Mouse (Mus musculus): Measurements from ENCODE around the gene Glt28d2. TPM values are rescaled to one million over a fixed set of nuclear protein-coding genes. Genes with fewer than 3 reads are reported as not detected.

Gene Glt28d2
- 2.0 and 2.5 TPM in 2 replicates for polyA plus RNA-seq (2015; fragmentation: Nextera tagmentation; extraction: Ambion mirVana)

DNA sequence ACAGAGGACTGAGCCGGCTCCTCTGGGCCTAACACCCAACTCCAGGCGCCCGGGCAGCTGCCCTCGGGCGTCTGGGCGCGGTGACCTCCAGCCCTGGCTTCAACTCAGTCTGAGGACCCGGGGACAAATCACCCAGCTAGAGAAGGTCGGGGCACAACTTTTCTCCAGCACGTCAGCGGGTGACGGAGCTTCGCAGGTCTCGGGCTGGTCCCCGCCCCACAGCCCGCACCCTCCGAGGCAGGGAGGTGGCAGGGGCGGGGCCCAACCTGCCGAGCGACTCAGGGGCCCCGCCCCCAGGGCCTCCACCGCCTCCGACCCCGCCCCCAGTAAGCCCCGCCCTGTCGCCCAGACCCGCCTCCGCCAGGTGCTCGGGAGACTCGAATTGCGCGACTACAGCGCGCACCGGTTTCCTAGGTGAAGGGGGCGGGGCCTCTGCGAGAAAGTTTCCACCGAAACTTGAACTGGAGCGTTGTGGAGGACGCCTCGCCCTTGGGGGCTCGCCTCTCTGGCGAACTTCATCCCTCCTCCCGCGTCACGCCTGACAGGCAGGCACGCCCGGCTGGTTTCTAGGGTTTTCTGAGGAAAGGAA lies at the start of gene Glt28d2, which contains the start of gene Gm37240:
Gene Glt28d2, minus strand, starts transcription at position 278 of the 589 bp plus-strand sequence.
Gene Gm37240, minus strand, starts transcription at position 280 of the 589 bp plus-strand sequence.
- Histone ChIP-seq H3K27ac (ENCODE audit: low read length) (peak within 1 kb of the TSS; percentile 53), H3K4me2 (ENCODE audit: low read depth, low read length) (peak within 1 kb of the TSS; percentile 82), H3K9me3 (ENCODE audit: control insufficient read depth, low read length) (no peaks in the 10 kb centered on the region), H3K27me3 (ENCODE audit: control insufficient read depth, insufficient read depth, low read depth, low read length) (peaks cover 2% of the 10 kb centered on the region; the same call in 1 of the 2 replicates), H3K36me3 (ENCODE audit: control insufficient read depth, insufficient read depth, low read length) (no peaks in the 10 kb centered on the region), H3K4me1 (replicated peaks; ENCODE audit: control insufficient read depth, insufficient read depth, low read length) (peaks cover 7% of the 10 kb centered on the region), H3K4me3 (ENCODE audit: low read length) (peak within 1 kb of the TSS; percentile 58), H3K9ac (ENCODE audit: low read length) (peak within 1 kb of the TSS; percentile 60)
- peak; percentile 94 for ATAC-seq (ENCODE audit: low read depth)
- under 1% methylated on average over 47 of the region's 48 CpGs for WGBS

GRCm38 (mm10) chr3:85933586-85933985 lies 46.3 kb upstream of the Glt28d2 start:
- no peak for ATAC-seq (ENCODE audit: low read depth)
- no peaks in the 10 kb centered on the region for H3K27me3 ChIP-seq (ENCODE audit: control insufficient read depth, insufficient read depth, low read depth, low read length)
- WGBS = 87% methylated on average over 5 of the region's 5 CpGs
- no peak overlapping the region for H3K4me3 ChIP-seq (ENCODE audit: low read length)
- H3K4me1 ChIP-seq (replicated peaks; ENCODE audit: control insufficient read depth, insufficient read depth, low read length) = no peaks in the 10 kb centered on the region
- no peak overlapping the region for H3K9ac ChIP-seq (ENCODE audit: low read length)
- no peak overlapping the region for H3K4me2 ChIP-seq (ENCODE audit: low read depth, low read length)
- no peak overlapping the region for H3K27ac ChIP-seq (ENCODE audit: low read length)
- no peaks in the 10 kb centered on the region for H3K36me3 ChIP-seq (ENCODE audit: control insufficient read depth, insufficient read depth, low read length)
- no peaks in the 10 kb centered on the region for H3K9me3 ChIP-seq (ENCODE audit: control insufficient read depth, low read length)

DNA sequence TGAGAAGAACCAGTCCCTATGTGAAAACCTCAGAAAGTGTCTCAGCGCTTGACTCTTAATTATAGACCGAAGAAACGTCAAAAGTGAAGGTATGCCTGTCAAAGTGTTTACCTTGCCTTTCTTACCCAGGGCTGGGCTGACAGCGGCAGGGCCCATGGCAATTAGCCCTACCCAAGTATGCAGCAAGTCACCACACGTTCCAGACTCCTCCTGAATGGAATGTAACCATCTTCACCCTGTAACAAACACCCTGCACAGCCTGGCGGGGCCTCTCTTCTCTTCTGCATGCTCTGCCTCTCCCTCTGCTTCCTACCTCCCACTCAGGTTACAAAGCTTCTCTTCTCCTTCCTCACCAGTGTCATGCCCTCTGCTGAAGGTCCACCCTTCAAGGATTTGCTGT lies 44.5 kb upstream of the Glt28d2 start:
- no peak overlapping the region for H3K27ac ChIP-seq (ENCODE audit: low read length)
- H3K36me3 ChIP-seq (ENCODE audit: control insufficient read depth, insufficient read depth, low read length) = no peaks in the 10 kb centered on the region
- H3K9me3 ChIP-seq (ENCODE audit: control insufficient read depth, low read length) = no peaks in the 10 kb centered on the region
- ATAC-seq (ENCODE audit: low read depth) = no peak
- H3K4me3 ChIP-seq (ENCODE audit: low read length) = no peak overlapping the region
- no peak overlapping the region for H3K4me2 ChIP-seq (ENCODE audit: low read depth, low read length)
- WGBS = 56% methylated on average over 6 of the region's 6 CpGs
- no peak overlapping the region for H3K9ac ChIP-seq (ENCODE audit: low read length)
- H3K4me1 ChIP-seq (replicated peaks; ENCODE audit: control insufficient read depth, insufficient read depth, low read length) = no peaks in the 10 kb centered on the region
- no peaks in the 10 kb centered on the region for H3K27me3 ChIP-seq (ENCODE audit: control insufficient read depth, insufficient read depth, low read depth, low read length)

- Histone ChIP-seq H3K4me2 (ENCODE audit: low read depth, low read length) (no peak overlapping the region), H3K4me3 (ENCODE audit: low read length) (no peak overlapping the region), H3K27me3 (ENCODE audit: control insufficient read depth, insufficient read depth, low read depth, low read length) (no peaks in the 10 kb centered on the region), H3K36me3 (ENCODE audit: control insufficient read depth, insufficient read depth, low read length) (no peaks in the 10 kb centered on the region), H3K9me3 (ENCODE audit: control insufficient read depth, low read length) (no peaks in the 10 kb centered on the region), H3K9ac (ENCODE audit: low read length) (no peak overlapping the region), H3K27ac (ENCODE audit: low read length) (no peak overlapping the region), H3K4me1 (replicated peaks; ENCODE audit: control insufficient read depth, insufficient read depth, low read length) (no peaks in the 10 kb centered on the region)
- 78% methylated on average over 11 of the region's 11 CpGs for WGBS
- ATAC-seq (ENCODE audit: low read depth) = no peak
These were observed 43.4 kb upstream of the Glt28d2 start for GRCm38 (mm10) chr3:85930671-85931255.

GRCm38 (mm10) chr3:85929711-85930110 lies 42.4 kb upstream of the Glt28d2 start:
- no peaks in the 10 kb centered on the region for H3K36me3 ChIP-seq (ENCODE audit: control insufficient read depth, insufficient read depth, low read length)
- H3K27ac ChIP-seq (ENCODE audit: low read length) = no peak overlapping the region
- no peak overlapping the region for H3K4me3 ChIP-seq (ENCODE audit: low read length)
- H3K27me3 ChIP-seq (ENCODE audit: control insufficient read depth, insufficient read depth, low read depth, low read length) = no peaks in the 10 kb centered on the region
- H3K9ac ChIP-seq (ENCODE audit: low read length) = no peak overlapping the region
- no peak overlapping the region for H3K4me2 ChIP-seq (ENCODE audit: low read depth, low read length)
- 79% methylated on average over 5 of the region's 5 CpGs for WGBS
- no peak for ATAC-seq (ENCODE audit: low read depth)
- H3K9me3 ChIP-seq (ENCODE audit: control insufficient read depth, low read length) = no peaks in the 10 kb centered on the region
- no peaks in the 10 kb centered on the region for H3K4me1 ChIP-seq (replicated peaks; ENCODE audit: control insufficient read depth, insufficient read depth, low read length)

- H3K4me3 ChIP-seq (ENCODE audit: low read length) = no peak overlapping the region
- no peaks in the 10 kb centered on the region for H3K9me3 ChIP-seq (ENCODE audit: control insufficient read depth, low read length)
- 73% methylated on average over 5 of the region's 5 CpGs for WGBS
- no peak overlapping the region for H3K4me2 ChIP-seq (ENCODE audit: low read depth, low read length)
- H3K27me3 ChIP-seq (ENCODE audit: control insufficient read depth, insufficient read depth, low read depth, low read length) = no peaks in the 10 kb centered on the region
- no peak for ATAC-seq (ENCODE audit: low read depth)
- no peaks in the 10 kb centered on the region for H3K4me1 ChIP-seq (replicated peaks; ENCODE audit: control insufficient read depth, insufficient read depth, low read length)
- H3K9ac ChIP-seq (ENCODE audit: low read length) = no peak overlapping the region
- H3K36me3 ChIP-seq (ENCODE audit: control insufficient read depth, insufficient read depth, low read length) = no peaks in the 10 kb centered on the region
- no peak overlapping the region for H3K27ac ChIP-seq (ENCODE audit: low read length)
These were observed 40.9 kb upstream of the Glt28d2 start for GRCm38 (mm10) chr3:85928140-85928611.

DNA sequence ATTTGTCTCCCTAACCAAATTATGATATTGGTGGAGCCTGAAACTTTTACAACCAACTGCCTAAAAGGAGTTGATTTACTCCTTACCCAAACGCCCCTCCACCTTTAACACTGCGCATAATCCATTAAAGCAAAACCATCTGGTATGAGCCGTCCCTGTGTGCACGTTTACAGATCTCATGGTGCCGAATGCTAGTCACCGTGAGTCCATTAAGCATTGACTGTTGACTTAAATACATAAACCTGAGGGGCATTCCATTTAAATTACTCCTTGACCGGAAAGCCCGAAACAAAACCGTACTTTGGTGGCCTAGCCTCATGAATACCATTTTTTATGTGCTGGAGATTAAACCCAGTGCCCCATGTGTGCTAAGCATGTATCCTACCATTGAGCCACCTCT lies 40.0 kb upstream of the Glt28d2 start:
- H3K4me3 ChIP-seq (ENCODE audit: low read length) = no peak overlapping the region
- 77% methylated on average over 9 of the region's 9 CpGs for WGBS
- H3K9ac ChIP-seq (ENCODE audit: low read length) = no peak overlapping the region
- no peak for ATAC-seq (ENCODE audit: low read depth)
- no peaks in the 10 kb centered on the region for H3K4me1 ChIP-seq (replicated peaks; ENCODE audit: control insufficient read depth, insufficient read depth, low read length)
- H3K9me3 ChIP-seq (ENCODE audit: control insufficient read depth, low read length) = no peaks in the 10 kb centered on the region
- no peaks in the 10 kb centered on the region for H3K36me3 ChIP-seq (ENCODE audit: control insufficient read depth, insufficient read depth, low read length)
- no peak overlapping the region for H3K4me2 ChIP-seq (ENCODE audit: low read depth, low read length)
- H3K27ac ChIP-seq (ENCODE audit: low read length) = no peak overlapping the region
- no peaks in the 10 kb centered on the region for H3K27me3 ChIP-seq (ENCODE audit: control insufficient read depth, insufficient read depth, low read depth, low read length)

GRCm38 (mm10) chr3:85923954-85924945 lies 36.9 kb upstream of the Glt28d2 start:
- Histone ChIP-seq H3K36me3 (ENCODE audit: control insufficient read depth, insufficient read depth, low read length) (no peaks in the 10 kb centered on the region), H3K9me3 (ENCODE audit: control insufficient read depth, low read length) (no peaks in the 10 kb centered on the region), H3K27me3 (ENCODE audit: control insufficient read depth, insufficient read depth, low read depth, low read length) (no peaks in the 10 kb centered on the region), H3K4me1 (replicated peaks; ENCODE audit: control insufficient read depth, insufficient read depth, low read length) (no peaks in the 10 kb centered on the region), H3K4me2 (ENCODE audit: low read depth, low read length) (peak overlapping the region; percentile 42), H3K27ac (ENCODE audit: low read length) (no peak overlapping the region), H3K9ac (ENCODE audit: low read length) (peak overlapping the region; percentile 43; the same call in 1 of the 2 replicates), H3K4me3 (ENCODE audit: low read length) (no peak overlapping the region)
- peak; percentile 73 for ATAC-seq (ENCODE audit: low read depth)
- WGBS = 40% methylated on average over 18 of the region's 18 CpGs

DNA sequence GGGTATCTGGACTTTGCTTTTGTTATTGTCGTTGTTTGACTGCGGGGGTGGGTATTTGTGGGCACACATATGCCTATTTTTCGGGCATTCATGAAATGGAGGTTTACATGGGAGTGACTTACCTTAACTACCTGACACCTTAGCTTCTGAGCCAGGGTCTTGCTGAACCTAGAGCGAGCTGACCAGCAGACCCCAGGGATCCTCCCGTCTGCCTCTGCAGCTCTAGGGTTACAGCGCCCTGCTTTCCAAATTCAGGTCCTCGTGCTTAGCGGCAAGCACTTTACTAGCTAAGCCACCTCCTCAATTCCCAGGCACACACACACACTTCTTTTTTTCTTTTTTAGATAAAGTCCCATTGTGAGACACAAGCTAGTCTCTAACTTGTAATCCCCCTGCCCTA lies 36.0 kb upstream of the Glt28d2 start:
- Histone ChIP-seq H3K36me3 (ENCODE audit: control insufficient read depth, insufficient read depth, low read length) (no peaks in the 10 kb centered on the region), H3K9ac (ENCODE audit: low read length) (no peak overlapping the region), H3K27me3 (ENCODE audit: control insufficient read depth, insufficient read depth, low read depth, low read length) (no peaks in the 10 kb centered on the region), H3K9me3 (ENCODE audit: control insufficient read depth, low read length) (no peaks in the 10 kb centered on the region), H3K27ac (ENCODE audit: low read length) (no peak overlapping the region), H3K4me3 (ENCODE audit: low read length) (no peak overlapping the region), H3K4me1 (replicated peaks; ENCODE audit: control insufficient read depth, insufficient read depth, low read length) (no peaks in the 10 kb centered on the region), H3K4me2 (ENCODE audit: low read depth, low read length) (no peak overlapping the region)
- no peak for ATAC-seq (ENCODE audit: low read depth)
- 84% methylated on average over 8 of the region's 8 CpGs for WGBS
